Mouse (Mus musculus) hindbrain, embryonic 12.5 days (tissue): ENCODE results near the gene Fam20b. TPM values are rescaled to one million over a fixed set of nuclear protein-coding genes. Genes with fewer than 3 reads are reported as not detected.
A peak's percentile ranks its signal among the peaks of the same experiment; 100 is the strongest.

ENCODE experiments used
- ATAC-seq: fragments of 200-750 bp; cut with Nextera tagmentation; 2 replicates; pipeline ENCODE4 v1.8.0; 2017; ENCODE audit warnings: moderate TSS enrichment; ENCODE audit not compliant: low FRiP score
- H3K27ac ChIP-seq: fragments of 300-500 bp; sonication (generic); 2 replicates; pipeline ENCODE4 v1.5.1; 2016; ENCODE audit warnings: mild to moderate bottlenecking
- H3K27me3 ChIP-seq: fragments of 300-500 bp; sonication (generic); 2 replicates; pipeline ENCODE4 v1.6.1; 2016; ENCODE audit warnings: mild to moderate bottlenecking
- H3K36me3 ChIP-seq: fragments of 300-500 bp; sonication (generic); 2 replicates; pipeline ENCODE4 v1.6.1; 2016; ENCODE audit warnings: mild to moderate bottlenecking
- H3K4me1 ChIP-seq: fragments of 300-500 bp; sonication (generic); 2 replicates; pipeline ENCODE4 v1.6.1; 2016
- H3K4me2 ChIP-seq: fragments of 300-500 bp; sonication (generic); replicated peaks from 2 replicates; pipeline ENCODE4 v1.6.1; 2016; ENCODE audit warnings: mild to moderate bottlenecking
- H3K4me3 ChIP-seq: fragments of 300-500 bp; sonication (generic); 2 replicates; pipeline ENCODE4 v1.5.1; 2016; ENCODE audit warnings: mild to moderate bottlenecking
- H3K9ac ChIP-seq: fragments of 300-500 bp; sonication (generic); 2 replicates; pipeline ENCODE4 v1.6.1; 2016; ENCODE audit warnings: mild to moderate bottlenecking, moderate library complexity
- H3K9me3 ChIP-seq: fragments of 300-500 bp; sonication (generic); replicated peaks from 2 replicates; pipeline ENCODE4 v1.6.1; 2016; ENCODE audit warnings: mild to moderate bottlenecking
- WGBS: fragments of 180-500 bp; shearing (Covaris S2); methylation state at CpG from one replicate; pipeline ENCODE4 v1.1.7; 2016; 5-methylcytosine and 5-hydroxymethylcytosine counted together
- polyA plus RNA-seq: library from polyadenylated mRNA; unstranded; fragments of >200 nt; fragmentation: Nextera tagmentation; extraction: Ambion mirVana; gene quantifications from 2 replicates; pipeline ENCODE4 v1.2.1, GENCODE M21; 2016

Gene Fam20b
- polyA plus RNA-seq, 1 experiment from 2014 or later: 29.7 TPM

- Histone ChIP-seq H3K9me3 (no peaks in the 10 kb centered on the region), H3K9ac (no peak overlapping the region), H3K27me3 (no peaks in the 10 kb centered on the region), H3K36me3 (peaks cover 3% of the 10 kb centered on the region; the same call in 1 of the 2 replicates), H3K4me1 (no peaks in the 10 kb centered on the region), H3K27ac (no peak overlapping the region), H3K4me2 (no peak overlapping the region), H3K4me3 (no peak overlapping the region)
- no peak for ATAC-seq
- 81% methylated on average over 13 of the region's 13 CpGs for WGBS
Measured at GRCm38 (mm10) chr1:156659906-156660659, 58.8 kb downstream of the Fam20b start.

GRCm38 (mm10) chr1:156658676-156659075 lies 60.2 kb downstream of the Fam20b start:
- WGBS: 89% methylated on average over 5 of the region's 5 CpGs
- ATAC-seq: no peak
- no peak overlapping the region for H3K9ac ChIP-seq
- no peak overlapping the region for H3K4me3 ChIP-seq
- peaks cover 3% of the 10 kb centered on the region; the same call in 1 of the 2 replicates for H3K36me3 ChIP-seq
- H3K27me3 ChIP-seq: no peaks in the 10 kb centered on the region
- H3K27ac ChIP-seq: no peak overlapping the region
- H3K4me1 ChIP-seq: no peaks in the 10 kb centered on the region
- no peak overlapping the region for H3K4me2 ChIP-seq
- no peaks in the 10 kb centered on the region for H3K9me3 ChIP-seq

- Histone ChIP-seq H3K9ac (no peak overlapping the region), H3K27me3 (no peaks in the 10 kb centered on the region), H3K4me1 (no peaks in the 10 kb centered on the region), H3K4me3 (no peak overlapping the region), H3K9me3 (no peaks in the 10 kb centered on the region), H3K36me3 (peaks cover 3% of the 10 kb centered on the region; the same call in 1 of the 2 replicates), H3K27ac (no peak overlapping the region), H3K4me2 (no peak overlapping the region)
- ATAC-seq: no peak
- WGBS: 86% methylated on average over 4 of the region's 4 CpGs
Measured at GRCm38 (mm10) chr1:156657523-156657922, 61.4 kb downstream of the Fam20b start.

- ATAC-seq: no peak
- Histone ChIP-seq H3K9ac (no peak overlapping the region), H3K4me3 (no peak overlapping the region), H3K27me3 (no peaks in the 10 kb centered on the region), H3K9me3 (no peaks in the 10 kb centered on the region), H3K4me1 (no peaks in the 10 kb centered on the region), H3K36me3 (peaks cover 3% of the 10 kb centered on the region; the same call in 1 of the 2 replicates), H3K4me2 (no peak overlapping the region), H3K27ac (no peak overlapping the region)
- 84% methylated on average over 13 of the region's 13 CpGs for WGBS
Measured at GRCm38 (mm10) chr1:156654735-156655530, 64.0 kb downstream of the Fam20b start.

GRCm38 (mm10) chr1:156652189-156652822 lies 66.6 kb downstream of the Fam20b start:
- H3K27ac ChIP-seq: no peak overlapping the region
- WGBS: 61% methylated on average over 6 of the region's 6 CpGs

GRCm38 (mm10) chr1:156650631-156651030 lies 68.3 kb downstream of the Fam20b start:
- Histone ChIP-seq H3K4me1 (no peaks in the 10 kb centered on the region), H3K36me3 (no peaks in the 10 kb centered on the region; the same call in 1 of the 2 replicates), H3K4me2 (no peak overlapping the region), H3K4me3 (no peak overlapping the region), H3K9me3 (no peaks in the 10 kb centered on the region), H3K27ac (no peak overlapping the region), H3K9ac (no peak overlapping the region), H3K27me3 (no peaks in the 10 kb centered on the region)
- WGBS: 83% methylated on average over 9 of the region's 9 CpGs
- no peak for ATAC-seq

More at GRCm38 (mm10) chr1:156652189-156652822, 66.6 kb downstream of the Fam20b start:
- H3K4me1 ChIP-seq: no peaks in the 10 kb centered on the region
- peaks cover 3% of the 10 kb centered on the region; the same call in 1 of the 2 replicates for H3K36me3 ChIP-seq
- ATAC-seq: no peak
- H3K27me3 ChIP-seq: no peaks in the 10 kb centered on the region
- no peak overlapping the region for H3K4me2 ChIP-seq
- no peak overlapping the region for H3K4me3 ChIP-seq
- H3K9ac ChIP-seq: no peak overlapping the region
- H3K9me3 ChIP-seq: no peaks in the 10 kb centered on the region

- no peaks in the 10 kb centered on the region for H3K27me3 ChIP-seq
- ATAC-seq: no peak
- no peak overlapping the region for H3K4me2 ChIP-seq
- H3K4me1 ChIP-seq: peaks cover 2% of the 10 kb centered on the region; the same call in 1 of the 2 replicates
- no peak overlapping the region for H3K4me3 ChIP-seq
- 32% methylated on average over 2 of the region's 2 CpGs for WGBS
- no peak overlapping the region for H3K27ac ChIP-seq
- no peaks in the 10 kb centered on the region for H3K9me3 ChIP-seq
- H3K9ac ChIP-seq: no peak overlapping the region
- H3K36me3 ChIP-seq: no peaks in the 10 kb centered on the region; the same call in 1 of the 2 replicates
Measured at GRCm38 (mm10) chr1:156648705-156649104, 70.2 kb downstream of the Fam20b start.

GRCm38 (mm10) chr1:156645971-156646370 lies 72.9 kb downstream of the Fam20b start:
- Histone ChIP-seq H3K27ac (no peak overlapping the region), H3K4me1 (peaks cover 2% of the 10 kb centered on the region; the same call in 1 of the 2 replicates), H3K27me3 (no peaks in the 10 kb centered on the region), H3K4me3 (no peak overlapping the region), H3K9me3 (no peaks in the 10 kb centered on the region), H3K9ac (no peak overlapping the region), H3K4me2 (no peak overlapping the region), H3K36me3 (peaks cover 22% of the 10 kb centered on the region)
- WGBS: 87% methylated on average over 4 of the region's 4 CpGs
- ATAC-seq: no peak

GRCm38 (mm10) chr1:156644780-156645523 lies 73.9 kb downstream of the Fam20b start:
- Histone ChIP-seq H3K9me3 (no peaks in the 10 kb centered on the region), H3K4me1 (peaks cover 2% of the 10 kb centered on the region; the same call in 1 of the 2 replicates), H3K27me3 (no peaks in the 10 kb centered on the region), H3K4me2 (no peak overlapping the region), H3K36me3 (peaks cover 32% of the 10 kb centered on the region), H3K27ac (peak overlapping the region; percentile 60), H3K9ac (no peak overlapping the region), H3K4me3 (no peak overlapping the region)
- no peak for ATAC-seq
- 77% methylated on average over 13 of the region's 13 CpGs for WGBS

GRCm38 (mm10) chr1:156644061-156644460 lies 74.8 kb downstream of the Fam20b start:
- Histone ChIP-seq H3K27me3 (no peaks in the 10 kb centered on the region), H3K9ac (no peak overlapping the region), H3K36me3 (peaks cover 35% of the 10 kb centered on the region), H3K27ac (no peak overlapping the region), H3K4me1 (peaks cover 2% of the 10 kb centered on the region; the same call in 1 of the 2 replicates), H3K4me2 (no peak overlapping the region), H3K9me3 (no peaks in the 10 kb centered on the region), H3K4me3 (no peak overlapping the region)
- no peak for ATAC-seq
- WGBS: 50% methylated on average over 10 of the region's 10 CpGs

GRCm38 (mm10) chr1:156642813-156643212 lies 76.1 kb downstream of the Fam20b start:
- Histone ChIP-seq H3K9ac (no peak overlapping the region), H3K36me3 (peaks cover 35% of the 10 kb centered on the region), H3K27me3 (no peaks in the 10 kb centered on the region), H3K27ac (no peak overlapping the region), H3K4me1 (peaks cover 2% of the 10 kb centered on the region; the same call in 1 of the 2 replicates), H3K4me2 (no peak overlapping the region), H3K9me3 (no peaks in the 10 kb centered on the region), H3K4me3 (no peak overlapping the region)
- WGBS: 65% methylated on average over 12 of the region's 12 CpGs
- no peak for ATAC-seq
